Mouse (Mus musculus) heart, adult 2 months (tissue): ENCODE data around the gene Olfr1042.

ENCODE experiments used
- CTCF ChIP-seq: fragments of 200-600 bp; IDR thresholded peaks from 2 replicates; pipeline ENCODE4 v1.8.1; 2022; ENCODE audit warnings: antibody characterized with exemption, mild to moderate bottlenecking, moderate library complexity
- POLR2A ChIP-seq: fragments of 200-500 bp; IDR thresholded peaks from 2 replicates; pipeline ENCODE4 v1.6.1; 2011; ENCODE audit warnings: mild to moderate bottlenecking, low read depth, low read length, control low read depth; ENCODE audit not compliant: insufficient read depth

DNA sequence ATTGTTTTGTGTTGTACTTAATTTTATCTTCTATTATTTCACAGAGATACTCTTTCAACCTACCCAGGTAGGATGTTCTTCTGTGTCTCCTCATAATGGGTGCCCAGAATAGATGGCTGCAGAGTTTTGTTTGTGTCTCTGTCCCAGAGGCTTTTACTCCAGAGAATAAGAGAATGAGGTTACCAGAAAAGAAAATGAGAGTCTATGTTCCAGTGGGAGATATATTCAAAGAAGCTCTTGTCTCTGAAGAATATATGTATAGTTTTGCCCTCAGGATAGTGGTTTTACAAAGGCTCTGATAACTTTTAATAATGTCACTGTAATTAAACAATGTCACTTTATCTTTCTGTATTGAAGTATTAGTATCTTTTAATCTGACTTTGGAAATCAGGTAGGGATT, 23.9 kb upstream of the Olfr1042 start, which contains the start of gene Olfr52:
- TF ChIP-seq CTCF (no peak), POLR2A (no peak)
